Mouse (Mus musculus): Measurements from ENCODE around the gene 4930550L24Rik. TPM values are rescaled to one million over a fixed set of nuclear protein-coding genes. Genes with fewer than 3 reads are reported as not detected.

4930550L24Rik gene
- total RNA-seq (2017), result not detected in 2 replicates

DNA sequence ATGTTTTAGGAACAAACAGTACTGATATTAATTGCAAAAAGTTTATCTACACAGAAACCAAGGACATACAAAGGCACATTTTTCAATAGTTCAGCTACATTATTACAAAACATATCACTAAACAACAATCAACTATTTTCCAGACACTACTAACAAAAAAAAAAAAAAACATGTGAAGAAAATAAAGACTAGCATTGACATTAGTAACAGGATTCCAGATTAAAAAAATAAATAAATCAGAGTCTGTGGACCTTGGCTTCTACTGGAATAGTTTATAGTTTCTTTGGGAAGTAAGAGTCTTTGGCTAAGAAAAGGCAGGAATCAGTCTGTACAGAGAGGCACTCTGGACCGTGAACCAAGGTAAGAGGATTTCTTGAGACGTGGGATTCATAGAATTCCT, at the start of gene 4930550L24Rik:
TSS of gene 4930550L24Rik (plus strand) at position 301 of the 400 bp plus-strand sequence.
- ATAC-seq (replicated peaks in 1 of 2; ENCODE audit: insufficient read depth in 1 of 2, low FRiP score in 2 of 2, low TSS enrichment in 1 of 2, low read depth in 1 of 2, poor library complexity in 2 of 2, severe bottlenecking in 2 of 2), result no peak

- no peak for ATAC-seq (replicated peaks in 1 of 2; ENCODE audit: insufficient read depth in 1 of 2, low FRiP score in 2 of 2, low TSS enrichment in 1 of 2, low read depth in 1 of 2, poor library complexity in 2 of 2, severe bottlenecking in 2 of 2)
Observed at GRCm38 (mm10) chrX:58900753-58901152, 8.4 kb upstream of the 4930550L24Rik start.

DNA sequence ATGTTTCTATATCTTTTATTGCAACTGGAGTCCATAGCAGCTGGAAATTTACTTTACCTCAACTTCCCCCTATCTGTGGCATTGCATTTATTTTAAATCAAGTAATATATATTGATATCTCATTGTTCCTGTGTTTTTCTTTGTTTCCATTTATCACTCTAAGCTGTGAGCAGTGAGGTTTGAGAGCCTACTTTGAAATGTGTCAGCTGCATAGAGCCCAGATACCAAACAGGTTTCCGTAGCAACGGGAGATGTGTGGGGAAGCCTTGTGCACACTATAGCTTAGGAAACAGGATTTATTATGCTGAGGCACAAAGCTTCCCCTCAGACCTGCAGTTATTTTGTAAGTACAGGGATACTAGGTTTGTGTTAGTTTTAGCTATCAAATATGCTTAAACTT, 58.8 kb downstream of the 4930550L24Rik start:
- no peak for ATAC-seq (replicated peaks in 1 of 2; ENCODE audit: insufficient read depth in 1 of 2, low FRiP score in 2 of 2, low TSS enrichment in 1 of 2, low read depth in 1 of 2, poor library complexity in 2 of 2, severe bottlenecking in 2 of 2)
